Mouse (Mus musculus) adrenal gland, postnatal 36 days (tissue): ENCODE results near the gene Aim2. TPM values are rescaled to one million over a fixed set of nuclear protein-coding genes. Genes with fewer than 3 reads are reported as not detected.
"Not testable (repeated sequence)": the region's sequence is repeated elsewhere in the genome, so short reads cannot be mapped to it uniquely, and the experiment has no call there.

Experiments
- DNase-seq, 2 experiments: peaks; one replicate each; pipeline ENCODE4 v3.0.0; 2021; ENCODE audit warnings: mixed read lengths in 1 of 2
- total RNA-seq, 2 experiments: library from RNA; stranded (reverse); gene quantifications; 2 replicates each; pipeline ENCODE4 v1.2.3; 2021

Aim2 gene
- total RNA-seq, 2 experiments from 2014 or later = 0.53 to 2.1 TPM

- no peak for DNase-seq
Observed at GRCm38 (mm10) chr1:173456761-173457160, 106.1 kb downstream of the Aim2 start.

GRCm38 (mm10) chr1:173480399-173481181 is 129.9 kb downstream of the Aim2 start:
- DNase-seq = not testable (repeated sequence)

DNA sequence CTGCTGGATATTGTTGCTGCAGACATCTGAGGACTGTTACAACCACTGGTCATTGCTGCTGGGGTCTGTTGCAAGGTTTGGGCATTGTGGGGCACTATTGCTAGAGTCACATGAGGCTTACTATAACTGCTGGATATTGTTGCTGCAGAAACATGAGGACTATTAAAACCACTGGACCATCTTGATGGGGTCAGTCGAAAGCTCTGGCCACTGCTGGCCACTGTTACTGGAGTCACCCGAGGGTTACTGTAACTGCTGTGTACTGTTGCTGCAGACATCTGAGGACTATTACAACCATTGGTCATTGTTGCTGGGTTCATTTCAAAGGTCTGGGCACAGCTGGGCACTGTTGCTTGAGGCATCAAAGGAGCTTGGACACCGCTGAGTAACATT is 130.5 kb downstream of the Aim2 start:
- DNase-seq = not testable (repeated sequence)

DNA sequence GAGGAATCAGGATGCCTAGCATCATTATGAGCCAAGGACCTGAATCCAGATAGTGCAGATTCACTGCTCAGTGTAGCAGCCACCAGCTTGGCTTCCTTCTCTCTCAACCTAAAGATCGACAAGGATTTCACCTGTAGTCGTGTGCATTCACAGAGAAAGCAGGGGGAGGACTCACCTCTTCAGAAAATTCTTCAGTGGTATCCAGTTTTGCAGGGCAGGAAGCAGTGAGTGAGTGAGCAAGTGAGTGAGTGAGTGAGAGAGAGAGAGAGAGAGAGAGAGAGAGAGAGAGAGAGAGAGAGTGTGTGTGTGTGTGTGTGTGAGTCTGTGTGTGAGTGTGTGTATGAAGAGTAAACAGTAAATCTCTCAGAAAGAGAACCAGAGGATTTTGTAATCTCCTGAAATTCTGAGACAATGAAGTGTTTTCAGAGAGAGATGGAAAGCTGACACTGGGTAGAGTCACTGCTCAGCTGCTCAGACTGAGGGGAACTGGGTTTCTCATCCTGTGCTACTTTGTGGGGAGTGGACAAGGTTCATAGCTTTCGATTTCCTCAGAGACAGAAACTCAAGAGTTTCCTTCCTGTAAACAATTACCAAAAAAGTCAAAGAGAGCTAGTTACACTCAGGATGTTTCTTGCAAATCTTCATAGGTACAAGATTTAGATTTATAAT is 140.3 kb downstream of the Aim2 start, which contains the start of gene Ifi206:
Gene Ifi206, minus strand, starts transcription at position 230 of the 669 bp plus-strand sequence.
- not testable (repeated sequence) for DNase-seq

GRCm38 (mm10) chr1:173491483-173491882 is 140.8 kb downstream of the Aim2 start:
- not testable (repeated sequence) for DNase-seq

GRCm38 (mm10) chr1:173510595-173510994 is 159.9 kb downstream of the Aim2 start:
- DNase-seq = not testable (repeated sequence)

Other genes starting within 250 kb of the Aim2 start
- gene Olfr1408, start 213.5 kb upstream of the Aim2 start, total RNA-seq = not detected
- not detected for gene Olfr1406, start 160.2 kb upstream of the Aim2 start, total RNA-seq
- not detected for gene Olfr218, start 153.1 kb upstream of the Aim2 start, total RNA-seq
- gene Olfr1404, start 138.5 kb upstream of the Aim2 start, total RNA-seq = not detected
- under 1 TPM in 1 of 2 experiments, not detected in 1; 0.30 TPM for gene Fcer1a, start 123.7 kb upstream of the Aim2 start, total RNA-seq
- not detected for gene Olfr418, start 84.9 kb upstream of the Aim2 start, total RNA-seq
- not detected for gene Mptx2, start 73.1 kb upstream of the Aim2 start, total RNA-seq
- gene Ackr1, start 17.1 kb upstream of the Aim2 start, total RNA-seq = 1 to 10 TPM; 1.6 to 2.8 TPM
- gene Cadm3, start 16.8 kb downstream of the Aim2 start, total RNA-seq = 1 to 10 TPM; 6.8 to 9.3 TPM
- 1 to 10 TPM in 1 of 2 experiments, under 1 TPM in 1; 0.53 to 1.0 TPM for gene Ifi206, start 140.2 kb downstream of the Aim2 start, total RNA-seq
- gene Ifi214, start 185.1 kb downstream of the Aim2 start, total RNA-seq = not detected
- 1 to 10 TPM in 1 of 2 experiments, under 1 TPM in 1; 0.69 to 1.8 TPM for gene Ifi213, start 248.4 kb downstream of the Aim2 start, total RNA-seq